Mouse (Mus musculus) mesoderm, embryonic 11.5 days (tissue): ENCODE data around the gene Myo1h.

ENCODE experiments used
- DNase-seq: peaks from one replicate; pipeline ENCODE4 v3.0.0-alpha.2; 2012; ENCODE audit warnings: low read depth, low spot score

The Myo1h gene

DNA sequence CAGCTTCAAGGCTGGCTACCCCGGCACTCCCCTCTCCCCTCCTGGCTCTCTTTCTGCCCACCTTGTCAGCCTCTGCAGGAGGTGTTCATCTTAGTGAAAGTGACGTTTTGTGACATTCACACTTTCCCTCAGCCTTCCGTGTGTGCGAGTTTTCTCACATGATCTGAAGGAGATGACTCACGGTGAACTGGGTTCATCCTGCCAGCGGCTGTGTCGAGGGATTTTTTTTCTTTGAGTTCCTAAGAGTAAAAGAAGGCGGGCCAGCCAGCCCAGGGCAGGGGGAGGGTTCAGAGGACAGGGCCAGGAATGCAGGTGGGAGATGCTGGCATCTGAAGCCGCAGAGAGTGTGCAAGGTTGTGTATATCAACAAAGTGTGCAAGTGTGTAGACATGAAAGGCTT lies 104.2 kb downstream of the Myo1h start:
- DNase-seq: no peak

DNA sequence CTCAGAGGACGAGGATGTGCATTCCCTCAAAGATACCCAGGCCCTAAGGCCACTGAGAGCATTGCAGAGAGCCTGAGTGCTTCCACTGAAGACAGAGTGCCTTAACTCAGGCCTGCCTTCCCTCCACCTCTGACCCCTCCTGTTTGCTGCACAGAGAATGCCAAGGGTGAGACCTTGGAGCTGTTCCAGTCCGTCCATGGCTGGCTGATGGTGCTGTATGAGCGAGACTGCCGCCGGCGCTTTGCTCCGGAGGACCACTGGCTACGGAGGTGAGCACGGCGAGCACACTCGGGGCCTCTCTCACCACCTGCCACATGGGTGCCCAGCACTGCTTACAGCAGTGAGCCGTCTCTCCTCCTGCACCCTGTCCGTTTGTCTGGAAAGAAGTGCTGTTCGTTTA lies 117.6 kb downstream of the Myo1h start:
- DNase-seq: no peak

DNA sequence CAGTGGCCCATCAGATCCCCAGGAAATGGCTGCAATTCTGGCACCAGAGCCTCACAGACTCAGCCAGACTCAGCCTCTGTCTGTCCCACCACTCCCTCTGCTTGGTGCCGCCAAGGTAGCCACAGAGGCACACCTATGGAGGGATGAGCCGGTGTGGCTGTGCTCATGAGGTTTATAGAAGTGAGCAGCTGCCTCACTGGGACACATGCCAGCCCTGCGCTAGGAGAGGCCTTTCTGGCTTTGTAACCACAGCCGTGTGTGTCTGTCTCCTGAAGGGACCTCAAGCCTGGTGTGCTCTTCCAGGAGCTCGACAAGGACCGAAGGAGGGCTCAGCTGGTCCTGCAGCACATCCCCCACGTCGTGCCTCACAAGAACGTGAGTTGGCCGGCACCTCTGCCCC lies 118.3 kb downstream of the Myo1h start:
- no peak for DNase-seq

DNA sequence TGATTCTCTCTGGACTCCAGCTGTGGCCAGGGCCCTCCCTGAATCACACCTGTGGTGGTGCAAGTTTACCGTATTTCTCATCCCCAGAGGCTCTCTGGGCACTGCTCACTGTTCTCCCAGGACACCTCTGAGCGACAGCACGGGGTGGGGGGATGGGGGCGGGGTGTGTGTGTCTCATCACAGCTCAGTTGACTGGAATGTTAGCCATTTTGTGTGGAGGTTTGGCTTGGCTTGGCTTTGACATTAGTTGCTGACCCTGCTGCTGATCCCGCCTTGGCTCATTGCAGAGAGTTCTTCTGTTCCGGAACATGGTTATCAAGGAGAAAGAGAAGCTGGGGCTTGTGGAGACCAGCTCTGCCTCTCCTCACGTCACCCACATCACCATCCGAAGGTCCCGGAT lies 118.8 kb downstream of the Myo1h start:
- DNase-seq: no peak

DNA sequence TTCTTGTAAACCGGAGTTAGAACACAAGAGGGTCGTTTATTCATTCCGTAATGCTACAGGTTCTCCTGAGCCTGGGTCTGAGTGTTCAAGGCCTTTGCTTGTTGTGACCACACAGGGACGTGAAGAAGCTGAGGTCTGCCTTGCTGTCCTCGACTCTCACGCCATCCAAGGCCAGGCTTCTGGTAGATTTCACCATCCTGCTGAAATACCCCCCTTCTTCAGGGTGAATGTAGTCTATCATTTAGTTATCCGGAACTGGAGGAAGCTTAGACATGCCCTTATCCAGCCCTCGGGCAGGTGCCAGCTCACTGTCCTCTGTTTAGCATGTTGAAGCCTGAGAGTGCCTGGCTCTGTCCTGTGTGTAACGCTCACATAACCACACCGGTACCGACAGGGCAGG lies 119.9 kb downstream of the Myo1h start:
- DNase-seq: no peak

DNA sequence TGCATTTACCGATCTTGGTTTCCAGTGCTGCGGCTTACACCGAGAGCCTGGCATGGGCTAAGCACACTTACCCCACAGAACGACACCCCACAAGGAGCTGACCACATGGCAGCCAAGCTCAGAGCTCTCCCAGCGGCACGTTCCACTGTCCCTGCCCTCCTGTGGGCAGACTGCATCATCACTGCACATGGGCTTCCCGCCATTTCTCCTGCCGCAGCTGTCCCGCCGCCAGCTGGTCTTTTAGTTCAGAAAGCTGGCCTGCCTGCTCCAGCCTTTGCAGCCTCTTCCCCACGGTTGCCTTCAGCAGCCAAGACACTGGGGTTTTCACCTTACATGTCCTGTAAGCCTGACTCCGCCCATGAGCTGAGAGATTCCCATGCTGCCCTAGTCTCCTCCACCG lies 121.5 kb downstream of the Myo1h start:
- DNase-seq: no peak

DNA sequence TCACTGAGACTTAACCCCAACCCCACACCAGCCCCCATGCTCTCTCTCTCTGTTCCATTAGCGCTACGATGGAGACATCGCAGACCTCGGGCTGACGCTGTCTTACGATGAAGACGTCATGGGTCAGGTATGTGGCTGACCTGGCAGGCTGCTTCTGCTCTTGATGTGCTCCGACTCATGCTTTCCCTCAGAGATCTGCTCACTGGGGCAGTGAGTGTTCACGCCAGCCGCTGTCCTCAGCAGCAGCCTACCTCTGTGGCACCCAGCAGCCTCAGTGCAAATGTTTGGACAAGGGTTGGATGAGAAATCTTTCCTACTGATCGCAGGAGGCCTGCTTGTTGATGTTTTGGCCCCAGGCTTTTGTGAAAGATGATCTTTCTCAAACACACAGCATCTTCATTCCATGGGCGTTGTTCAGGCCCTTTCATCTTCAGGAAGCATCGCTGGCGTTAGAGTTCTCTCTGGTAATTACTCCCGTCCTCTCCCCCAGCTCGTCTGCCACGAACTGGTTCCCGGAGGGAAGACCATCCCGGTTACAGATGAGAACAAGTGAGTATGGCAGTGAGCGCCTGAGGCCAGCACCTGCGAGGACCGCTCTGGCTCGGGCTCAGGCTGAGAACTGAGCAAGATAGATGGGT lies 123.5 kb downstream of the Myo1h start:
- DNase-seq: no peak

DNA sequence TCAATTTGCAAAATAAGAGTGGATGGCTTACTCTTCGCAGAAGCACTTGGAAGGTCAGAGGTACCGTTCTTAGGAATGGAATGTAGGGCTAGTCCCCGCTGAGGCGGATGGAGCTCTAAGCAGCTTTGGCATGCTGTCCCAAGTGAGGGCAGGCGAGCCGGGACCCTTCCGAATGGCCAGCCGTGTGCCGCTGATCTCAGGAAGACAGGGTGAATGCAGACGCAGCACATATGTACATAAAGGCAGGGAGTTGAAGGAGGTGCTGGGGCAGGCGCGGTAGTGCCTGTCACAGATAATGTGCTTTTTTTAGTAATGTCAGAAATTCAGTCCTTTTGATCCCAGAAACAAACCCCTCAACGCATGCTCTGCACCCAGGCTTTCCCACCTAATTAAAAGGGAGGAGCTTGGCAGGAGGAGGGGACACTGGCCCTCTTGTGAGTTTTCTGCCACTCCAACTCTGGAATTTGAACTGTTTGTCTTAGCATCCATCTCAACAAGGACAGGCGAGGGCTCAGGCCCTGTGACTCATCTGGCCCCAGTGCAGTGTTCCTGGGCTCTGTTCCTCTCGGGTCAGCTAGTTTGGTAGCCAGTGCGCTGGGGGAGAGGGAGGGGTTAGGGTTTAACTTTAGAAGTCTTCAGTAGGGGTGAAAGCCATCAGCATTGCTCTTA lies 124.2 kb downstream of the Myo1h start:
- DNase-seq: no peak
